Comparison of ENCODE assay signal across 17 mouse cellular contexts in the genomic region with DNA sequence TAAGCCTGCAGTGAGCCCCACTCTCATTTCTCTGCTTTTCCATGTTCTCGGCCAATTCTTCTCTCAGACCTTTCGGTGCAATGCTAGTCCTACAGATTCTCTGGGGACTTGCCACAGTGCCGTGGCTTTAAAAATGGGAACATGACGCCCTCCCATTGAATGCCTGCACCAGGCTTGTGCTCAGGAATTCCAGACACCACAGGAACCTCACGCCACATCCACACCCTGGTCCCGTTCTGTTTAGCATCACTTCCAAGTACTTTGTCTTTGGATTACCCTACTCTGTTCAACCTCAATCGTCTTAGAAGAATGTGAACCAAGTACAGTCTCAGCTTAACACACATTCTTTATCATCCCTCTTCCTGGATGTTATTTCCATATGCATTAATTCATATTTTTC.
"Had no signal": no experiment of that assay in that cellular context is flagged by ENCODE, and none has a peak within 500 bp of the region (broad histone marks: within the 10 kb centered on the region; RNA-seq: fewer than 3 reads in every experiment).

No protein-coding gene starts in this region.

- H3K4me1 ChIP-seq: liver, embryonic 15.5 days; lung, embryonic 15.5 days; megakaryocyte, embryonic 14.5 days; midbrain, embryonic 13.5 days; midbrain, embryonic 15.5 days; neural tube, embryonic 12.5 days had no signal

- H3K4me3 ChIP-seq: liver, embryonic 15.5 days; lung, embryonic 15.5 days; megakaryocyte, embryonic 14.5 days; midbrain, embryonic 13.5 days; midbrain, embryonic 15.5 days; neural tube, embryonic 12.5 days had no signal

- H3K36me3 ChIP-seq: liver, embryonic 15.5 days; lung, embryonic 15.5 days; midbrain, embryonic 13.5 days; midbrain, embryonic 15.5 days; neural tube, embryonic 12.5 days had no signal

- H3K27ac ChIP-seq: liver, embryonic 15.5 days; lung, embryonic 15.5 days; macrophage; midbrain, embryonic 13.5 days; midbrain, embryonic 15.5 days; neural tube, embryonic 12.5 days had no signal

- H3K27me3 ChIP-seq: liver, embryonic 15.5 days; lung, embryonic 15.5 days; megakaryocyte, embryonic 14.5 days; midbrain, embryonic 13.5 days; midbrain, embryonic 15.5 days; neural tube, embryonic 12.5 days had no signal

- DNase-seq: liver, postnatal 0 days; lung, adult 2 months; lung, postnatal 14 days; lung, postnatal 36 days; right cerebral cortex, postnatal 14 days; spleen, adult 18-20 months; thymus, adult 18-20 months; thymus, postnatal 14 days; thymus, postnatal 36 days had no signal

- ATAC-seq: liver, postnatal 0 days; lung, postnatal 0 days; midbrain, embryonic 13.5 days; midbrain, embryonic 15.5 days had no signal
